ENCODE assay signal across 26 mouse cellular contexts in the genomic region with DNA sequence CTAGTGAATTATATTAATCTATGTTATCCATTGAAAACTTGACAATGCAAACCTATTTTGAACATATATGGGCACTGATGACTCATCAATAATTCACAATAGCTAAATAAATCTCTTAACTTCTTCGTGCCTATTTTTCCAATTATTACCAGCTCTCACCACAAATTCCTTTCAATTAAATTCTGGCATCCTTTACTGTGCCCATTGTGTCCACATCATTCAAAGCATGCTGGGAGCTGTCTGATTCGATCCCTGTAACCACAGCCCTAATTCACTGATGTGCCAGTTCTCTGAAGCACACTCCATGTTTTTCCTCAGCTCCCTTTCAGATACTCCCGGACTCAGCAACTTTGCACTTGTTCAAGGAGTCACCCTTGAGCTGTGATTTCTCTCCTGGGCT. TPM values are rescaled to one million over a fixed set of nuclear protein-coding genes. Genes with fewer than 3 reads are reported as not detected.
A peak's percentile ranks its signal among the peaks of the same experiment; 100 is the strongest.
DNase-seq lines count a peak whose midpoint lies in the region; ATAC-seq and TF ChIP-seq lines count a peak whose summit lies in the region.
"Had no signal": no experiment of that assay in that cellular context is flagged by ENCODE, and none has a peak within 500 bp of the region (broad histone marks: within the 10 kb centered on the region; RNA-seq: fewer than 3 reads in every experiment).

No protein-coding gene starts in this region.

- H3K9me3 ChIP-seq in intestine, postnatal 0 days (ENCODE audit: control insufficient read depth): no peaks in the 10 kb centered on the region
- H3K9me3 ChIP-seq: embryonic facial prominence, embryonic 13.5 days; embryonic facial prominence, embryonic 15.5 days; forebrain, embryonic 13.5 days; forebrain, embryonic 15.5 days had no signal

- no peak overlapping the region for H3K9ac ChIP-seq in intestine, postnatal 0 days (ENCODE audit: low read depth, low read length)
- H3K9ac ChIP-seq: embryonic facial prominence, embryonic 13.5 days; embryonic facial prominence, embryonic 15.5 days; forebrain, embryonic 13.5 days; forebrain, embryonic 15.5 days; forebrain, postnatal 0 days had no signal

- no peaks in the 10 kb centered on the region for H3K36me3 ChIP-seq in intestine, postnatal 0 days (ENCODE audit: control insufficient read depth, insufficient read depth)
- H3K36me3 ChIP-seq: embryonic facial prominence, embryonic 13.5 days; embryonic facial prominence, embryonic 15.5 days; forebrain, embryonic 15.5 days had no signal

- H3K4me2 ChIP-seq in intestine, postnatal 0 days (replicated peaks; ENCODE audit: low read depth): no peak overlapping the region
- H3K4me2 ChIP-seq: embryonic facial prominence, embryonic 13.5 days; embryonic facial prominence, embryonic 15.5 days; forebrain, embryonic 13.5 days; forebrain, embryonic 15.5 days had no signal

- H3K4me1 ChIP-seq in intestine, postnatal 0 days (replicated peaks; ENCODE audit: control insufficient read depth, insufficient read depth, low read length): no peaks in the 10 kb centered on the region
- H3K4me1 ChIP-seq: embryonic facial prominence, embryonic 13.5 days; embryonic facial prominence, embryonic 15.5 days; forebrain, embryonic 15.5 days had no signal

- 86% methylated on average over 3 of the region's 3 CpGs for WGBS in intestine, postnatal 0 days

- no peak overlapping the region for H3K4me3 ChIP-seq in intestine, postnatal 0 days (ENCODE audit: low read depth, low read length)
- H3K4me3 ChIP-seq: embryonic facial prominence, embryonic 13.5 days; embryonic facial prominence, embryonic 15.5 days; erythroblast, embryonic 14.5 days; forebrain, embryonic 13.5 days; forebrain, embryonic 15.5 days had no signal

- no peak for ATAC-seq in intestine, postnatal 0 days
- ATAC-seq: activated CD4-positive, CD25-positive, alpha-beta regulatory T cell, adult 4 months; forebrain, embryonic 13.5 days; forebrain, embryonic 15.5 days; forebrain, postnatal 0 days; Patski had no signal

- peak; percentile 39 for DNase-seq in heart, adult 11 months
- DNase-seq in heart, postnatal 10 days: no peak
- DNase-seq in fibroblast of lung, adult 2 months (ENCODE audit: low read depth): peak; percentile 5
- DNase-seq in retina, postnatal 1 day: peak; percentile 55
- no peak for DNase-seq in frontal cortex, adult 2 months (ENCODE audit: extremely low spot score in 1 of 2, low spot score in 1 of 2)
- DNase-seq: adrenal gland, adult 8-10 months; adrenal gland, postnatal 14 days; adrenal gland, postnatal 36 days; B cell, adult 2 months; cerebellum, adult 11 months; cerebellum, adult 18-20 months; cerebellum, adult 8-10 months; cerebellum, adult 9-11 months; cerebellum, postnatal 14 days; cerebellum, postnatal 36 days; embryo, embryonic 11 days; forebrain, postnatal 0 days had no signal

- TF ChIP-seq CTCF in intestine, postnatal 0 days (IDR thresholded peaks at IDR 0.05; ENCODE audit: low read depth): no peak

- H3K27me3 ChIP-seq in intestine, postnatal 0 days (replicated peaks; ENCODE audit: control insufficient read depth, insufficient read depth, low read length): no peaks in the 10 kb centered on the region
- H3K27me3 ChIP-seq: embryonic facial prominence, embryonic 13.5 days; embryonic facial prominence, embryonic 15.5 days; forebrain, embryonic 13.5 days; forebrain, embryonic 15.5 days; Patski had no signal

- intact Hi-C loops in heart, postnatal 10 days (cut with DNase I): loop anchor here (5.0 kb wide), 1 partner anchor 81 kb away; no protein-coding TSS in a partner anchor

- no peak overlapping the region for H3K27ac ChIP-seq in intestine, postnatal 0 days (ENCODE audit: low read depth, low read length)
- H3K27ac ChIP-seq: embryonic facial prominence, embryonic 13.5 days; embryonic facial prominence, embryonic 15.5 days; forebrain, embryonic 13.5 days; forebrain, embryonic 15.5 days had no signal

RNA-seq across cellular contexts. Expression of gene Slc16a7, which starts 41.1 kb away (rescaled TPM):
- total RNA-seq in heart, postnatal 10 days (2021): 10 to 100 TPM; 18.2 to 20.2 TPM
- polyA plus RNA-seq in frontal cortex, adult 2 months (2012; rRNA removed): 9.0 and 13.4 TPM in 2 replicates
- 1.4 and 2.0 TPM in 2 replicates for polyA plus RNA-seq in intestine, postnatal 0 days (2015; fragmentation: Nextera tagmentation; extraction: Ambion mirVana)
- total RNA-seq: MEL had no signal
- polyA plus RNA-seq: erythroblast, embryonic 14.5 days had no signal

Comparison
In these comparisons a context has a peak if more than half of its experiments do, and no peak if none do; other contexts are left out.
1. DNase-seq: peak in heart, adult 11 months (single experiment), fibroblast of lung, adult 2 months (single experiment) and retina, postnatal 1 day (single experiment); none in heart, postnatal 10 days (0 of 2) and frontal cortex, adult 2 months (0 of 2).